Mouse (Mus musculus) lung, postnatal 36 days (tissue): ENCODE results near the gene Gal3st4.

Source experiments
- DNase-seq: peaks from one replicate; pipeline ENCODE4 v3.0.0; 2022; ENCODE audit warnings: mixed read lengths

Gene Gal3st4

GRCm38 (mm10) chr5:138272409-138272923, at the start of gene Gal3st4:
Gene Gal3st4 (minus strand): TSS chr5:138272840.
- DNase-seq: no peak

DNA sequence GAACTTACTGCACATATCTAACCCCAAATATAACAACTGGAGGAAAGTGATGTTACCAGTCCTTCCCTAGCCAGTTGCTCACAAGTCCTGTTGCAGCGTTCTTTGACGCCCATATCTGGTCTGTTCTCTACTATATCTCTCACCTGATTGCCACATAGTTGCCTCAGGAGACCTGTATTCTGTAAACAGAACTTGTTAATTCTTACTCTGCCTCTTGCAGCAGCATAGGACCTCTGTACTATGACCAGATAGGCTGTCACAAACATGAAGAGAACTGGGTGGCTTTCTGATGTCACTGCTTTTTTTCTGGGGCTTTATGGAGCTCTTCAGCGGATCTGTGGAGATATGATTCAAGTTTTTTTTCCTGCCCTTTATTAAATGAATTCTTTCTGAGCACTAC, 40.2 kb upstream of the Gal3st4 start:
- no peak for DNase-seq

DNA sequence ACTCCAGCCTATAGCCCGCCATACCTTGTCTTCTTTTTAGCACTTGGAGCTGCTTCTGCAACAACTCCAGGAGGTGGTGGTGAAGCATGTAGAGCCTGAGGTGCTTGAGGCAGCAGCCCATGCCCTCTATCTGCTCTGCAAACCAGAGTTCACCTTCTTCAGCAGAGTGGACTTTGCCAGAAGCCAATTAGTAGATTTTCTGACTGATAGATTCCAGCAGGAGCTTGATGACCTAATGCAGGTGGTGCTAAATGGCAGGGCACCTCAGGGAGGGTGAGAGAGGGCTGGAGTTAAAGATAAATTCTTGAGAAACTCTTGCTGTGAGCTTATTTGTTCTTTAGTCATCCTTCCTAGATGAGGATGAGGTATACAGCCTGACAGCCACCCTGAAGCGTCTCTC, 27.0 kb upstream of the Gal3st4 start:
- DNase-seq: no peak

- no peak for DNase-seq
Observed at GRCm38 (mm10) chr5:138294158-138294557, 21.5 kb upstream of the Gal3st4 start.

DNA sequence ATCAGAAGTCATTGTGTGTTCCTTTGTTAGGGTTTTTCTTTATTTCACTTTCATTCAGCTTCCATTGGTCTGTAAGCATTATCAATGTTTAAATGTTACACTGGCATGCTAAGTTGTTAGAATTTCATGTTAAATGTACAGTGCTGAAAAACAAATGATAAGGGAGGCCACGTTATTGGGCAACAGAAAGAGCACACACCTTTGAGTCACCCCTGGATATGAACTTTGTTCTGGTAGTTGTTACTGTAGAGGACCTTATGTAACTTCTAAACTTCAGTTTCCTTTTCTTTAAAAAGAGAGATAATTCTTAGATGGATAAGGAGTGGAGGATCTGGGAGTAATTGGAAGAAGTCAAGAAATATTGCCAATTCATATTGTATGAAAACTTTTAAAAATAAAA, 19.0 kb upstream of the Gal3st4 start:
- DNase-seq: no peak

DNA sequence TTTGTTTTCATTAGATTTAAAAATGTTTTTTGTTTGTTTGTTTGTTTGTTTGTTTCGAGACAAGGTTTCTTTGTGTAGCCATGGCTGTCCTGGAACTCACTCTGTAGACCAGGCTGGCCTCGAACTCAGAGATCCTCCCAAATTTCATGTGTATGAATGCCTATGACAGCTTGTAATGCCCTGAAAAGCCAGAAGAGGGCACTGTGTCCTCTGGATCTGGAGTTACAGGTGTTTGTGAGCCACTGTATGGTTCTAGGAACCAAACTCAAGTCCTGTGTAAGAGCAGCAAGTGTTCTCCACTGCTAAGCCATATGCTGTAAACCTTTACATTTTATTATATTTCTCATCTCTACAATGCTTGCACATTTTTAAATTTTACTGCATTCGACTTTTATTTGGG, 15.2 kb upstream of the Gal3st4 start:
- no peak for DNase-seq

DNA sequence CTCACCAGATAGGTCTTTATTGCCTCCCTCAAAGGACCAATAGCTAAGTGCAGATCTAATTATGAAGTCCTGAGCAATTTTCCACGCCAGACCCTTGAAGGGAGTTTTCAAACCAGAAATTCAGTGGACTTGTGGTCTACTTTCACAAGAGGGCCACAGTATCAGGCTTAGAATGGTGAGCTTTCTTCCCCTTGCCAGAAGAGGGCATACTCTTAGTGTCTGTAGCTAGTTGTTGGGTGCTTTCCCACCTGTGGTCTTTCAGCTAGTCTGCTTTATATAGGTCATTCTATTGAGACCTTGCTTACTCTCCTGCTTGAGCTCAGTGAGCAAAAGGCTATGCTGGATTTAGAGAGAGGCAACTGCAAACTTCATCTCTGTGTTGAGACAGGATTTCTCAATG, 10.9 kb upstream of the Gal3st4 start:
- DNase-seq: no peak

GRCm38 (mm10) chr5:138281798-138282197, 9.2 kb upstream of the Gal3st4 start:
- DNase-seq: no peak

GRCm38 (mm10) chr5:138280829-138281228, 8.2 kb upstream of the Gal3st4 start:
- no peak for DNase-seq

- no peak for DNase-seq
Observed at GRCm38 (mm10) chr5:138280425-138280768, 7.8 kb upstream of the Gal3st4 start.

- DNase-seq: peak; percentile 87
Observed at GRCm38 (mm10) chr5:138279585-138280424, 7.2 kb upstream of the Gal3st4 start, which contains the start of the genes Gm43720, Gpc2 and Stag3. Gene Gm43720 (minus strand): TSS chr5:138279958. Gene Gpc2 (minus strand): TSS chr5:138280005. Gene Stag3 (plus strand): TSS chr5:138280240.

DNA sequence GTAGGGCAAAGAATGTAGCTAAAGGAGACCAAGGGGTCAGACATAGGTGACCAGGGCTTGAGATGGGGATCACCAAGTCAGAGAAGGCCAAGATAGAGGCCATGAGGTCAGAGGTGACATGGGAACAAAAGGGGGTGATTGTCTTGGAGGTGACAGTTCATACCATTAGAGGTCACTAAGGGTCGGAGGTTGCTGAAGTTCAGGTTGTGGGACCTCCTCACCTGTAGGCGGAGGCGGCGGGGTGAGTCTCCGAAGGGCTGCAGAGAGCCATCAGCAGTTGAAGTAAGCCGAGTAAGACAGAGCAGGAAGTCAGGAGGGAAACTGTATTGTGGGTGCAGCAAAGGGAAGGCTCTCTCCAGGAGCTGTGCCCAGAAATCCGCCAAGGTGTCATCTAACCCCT, 5.4 kb upstream of the Gal3st4 start:
- no peak for DNase-seq

- DNase-seq: no peak
Observed at GRCm38 (mm10) chr5:138275216-138276050, 2.8 kb upstream of the Gal3st4 start.

DNA sequence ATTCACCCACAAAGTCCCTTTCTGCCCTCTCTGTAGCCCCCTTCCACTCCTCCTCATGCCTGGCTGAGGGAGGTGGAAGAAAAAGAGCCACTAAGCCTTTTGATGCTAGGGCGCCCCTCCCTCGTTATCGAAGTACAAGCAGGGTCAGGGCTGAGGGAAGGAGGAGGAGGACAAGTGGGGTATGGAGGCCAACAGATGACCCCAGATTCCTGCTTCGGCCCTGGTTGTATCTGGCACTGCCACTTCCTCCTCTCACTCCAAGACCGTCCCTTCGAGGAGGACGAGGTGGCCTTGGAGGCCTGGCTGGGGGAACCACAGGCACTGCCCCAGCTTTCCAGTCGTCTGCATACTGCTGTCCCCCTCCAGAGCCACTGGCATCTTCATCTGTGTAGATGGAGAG, 1.5 kb upstream of the Gal3st4 start:
- no peak for DNase-seq

GRCm38 (mm10) chr5:138271232-138271631, 1.4 kb downstream of the Gal3st4 start:
- DNase-seq: no peak

DNA sequence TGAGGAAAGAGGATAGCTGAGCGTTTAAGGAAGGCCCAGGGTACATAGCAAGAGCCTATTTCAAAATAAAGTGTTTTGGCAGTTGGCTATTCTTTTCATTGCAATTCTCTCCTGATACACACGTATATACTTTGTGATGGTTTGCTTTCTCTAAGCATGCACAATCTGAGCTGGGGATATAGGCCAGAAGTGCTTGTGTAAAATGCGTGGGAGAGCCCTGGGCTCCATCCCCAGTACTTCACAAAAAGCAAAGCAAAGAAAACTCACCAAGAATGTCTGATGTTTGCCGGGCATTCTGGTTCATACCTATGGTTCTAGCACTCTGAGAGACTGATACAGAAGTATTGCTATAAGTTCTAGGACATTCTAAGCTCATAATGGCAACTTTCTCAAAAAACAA, 3.7 kb downstream of the Gal3st4 start:
- DNase-seq: no peak

DNA sequence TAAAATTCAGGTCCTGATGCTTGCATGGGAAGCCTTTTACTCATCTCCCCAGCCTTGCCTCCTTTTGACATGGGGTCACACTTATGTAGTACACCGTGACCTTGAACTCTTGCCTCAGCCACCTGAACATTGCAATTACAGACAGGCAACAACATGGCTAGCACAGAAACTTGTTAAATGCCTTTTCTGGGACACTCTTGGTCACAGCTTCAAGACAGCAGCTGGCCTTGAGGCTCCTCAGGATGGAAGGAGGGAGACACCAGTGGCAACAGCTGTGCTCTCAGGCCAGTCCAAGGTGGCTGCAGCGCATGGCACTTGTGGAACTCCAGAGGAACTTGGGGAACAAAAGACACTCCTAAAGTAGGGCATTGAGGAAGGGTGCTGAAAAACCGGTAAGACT, 5.5 kb downstream of the Gal3st4 start:
- DNase-seq: no peak

GRCm38 (mm10) chr5:138265712-138266111, 6.9 kb downstream of the Gal3st4 start:
- DNase-seq: no peak

DNA sequence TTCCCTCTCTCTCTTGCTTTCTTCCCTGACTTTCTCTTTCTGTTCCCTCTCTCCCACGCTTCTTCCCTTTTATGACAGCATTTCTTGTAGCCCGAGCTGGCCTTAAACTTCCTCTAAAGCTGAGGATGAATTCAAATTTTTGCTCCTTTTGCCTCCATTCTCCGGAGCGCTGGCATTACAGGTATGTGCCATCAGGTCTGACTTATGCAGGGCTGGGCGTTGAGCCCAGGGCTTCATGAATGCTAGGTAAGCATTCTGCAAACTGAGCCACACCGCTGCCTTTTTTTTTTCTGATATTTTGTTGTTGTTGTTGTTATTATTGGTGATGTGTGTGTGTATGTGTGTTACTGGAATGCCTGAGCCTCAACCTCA, 8.4 kb downstream of the Gal3st4 start:
- DNase-seq: no peak

- peak; percentile 96 for DNase-seq
Observed at GRCm38 (mm10) chr5:138263260-138264206, 9.1 kb downstream of the Gal3st4 start, which contains the start of gene BC037034. Gene BC037034 (minus strand): TSS chr5:138264033.

- DNase-seq: no peak
Observed at GRCm38 (mm10) chr5:138262582-138263240, 9.9 kb downstream of the Gal3st4 start.

DNA sequence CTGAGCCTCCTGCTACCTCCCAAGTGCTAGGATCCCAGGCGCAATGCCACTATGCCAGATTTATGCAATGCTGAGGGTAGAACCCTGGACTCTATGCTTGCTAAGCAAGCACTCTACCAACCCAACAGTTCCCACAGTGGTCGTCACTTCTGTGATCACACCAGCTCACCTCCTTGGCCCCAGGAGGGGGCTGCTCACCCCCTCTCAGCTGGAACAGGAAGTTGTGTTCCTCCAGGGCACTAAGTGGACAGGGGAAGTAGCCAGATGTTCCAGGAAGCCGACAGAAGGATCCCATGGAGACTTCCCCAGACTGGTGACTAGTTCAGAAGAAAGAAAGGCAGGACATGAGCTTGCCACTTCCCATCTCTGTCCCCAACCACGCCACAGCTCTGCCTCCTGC, 10.6 kb downstream of the Gal3st4 start:
- no peak for DNase-seq
